8 mouse cellular contexts compared by ENCODE assay signal in the genomic region with DNA sequence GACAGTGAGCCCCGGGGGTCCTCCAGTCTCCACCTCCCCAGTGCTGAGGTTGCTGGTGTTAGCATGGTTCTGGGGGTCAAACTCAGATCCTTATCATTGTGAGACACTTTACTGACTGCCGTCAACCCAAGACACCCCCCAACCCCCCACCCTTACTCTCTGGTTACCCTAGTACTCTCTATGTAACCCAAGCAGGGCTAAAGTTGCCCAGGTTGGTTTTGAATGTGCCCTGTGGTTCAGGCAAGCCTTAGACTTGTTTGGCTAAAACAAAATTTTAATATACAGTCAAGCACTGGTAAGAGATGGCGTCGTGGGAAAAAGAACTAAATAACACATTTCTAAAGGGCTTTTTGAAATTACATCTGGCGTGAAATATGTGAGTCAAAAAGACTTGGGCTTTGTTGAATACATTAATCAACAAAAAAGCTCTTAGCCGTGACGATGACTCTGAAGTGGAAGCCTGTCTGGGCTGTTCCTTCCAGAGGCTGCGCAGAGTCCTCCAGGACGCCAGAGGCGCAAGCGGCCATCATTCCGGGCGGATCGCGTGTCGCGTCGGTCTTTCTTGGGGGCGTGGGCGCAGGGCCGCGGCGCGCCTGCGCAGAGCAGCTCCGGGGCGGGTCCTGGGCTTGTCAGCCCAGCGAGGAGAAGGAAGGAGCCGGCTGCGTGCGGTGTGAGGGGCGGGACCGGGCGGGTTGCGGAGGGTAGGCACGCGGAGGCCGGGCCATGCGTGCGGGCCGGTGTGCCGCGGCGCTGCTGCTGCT. TPM values are rescaled to one million over a fixed set of nuclear protein-coding genes. Genes with fewer than 3 reads are reported as not detected.
DNase-seq lines count a peak whose midpoint lies in the region; ATAC-seq and TF ChIP-seq lines count a peak whose summit lies in the region.

A gene (plus strand): TSS at position 590 of the 761 bp plus-strand sequence.

- peak; percentile 91 for ATAC-seq in heart, embryonic 15.5 days (replicated peaks; ENCODE audit: insufficient number of reproducible peaks, insufficient read depth, low FRiP score, low read depth)
- ATAC-seq in liver, embryonic 14.5 days (ENCODE audit: insufficient read depth), result peak; percentile 87
- ATAC-seq in neural tube, embryonic 11.5 days (ENCODE audit: insufficient read depth, low FRiP score, low TSS enrichment), result peak; percentile 96
- peak; percentile 94 for ATAC-seq in stomach, postnatal 0 days (ENCODE audit: low FRiP score, low TSS enrichment)

- H3K27me3 ChIP-seq in forebrain, embryonic 10.5 days (ENCODE audit: poor library complexity, severe bottlenecking), result no peaks in the 10 kb centered on the region; the same call in 1 of the 2 replicates
- H3K27me3 ChIP-seq in heart, embryonic 15.5 days, result no peaks in the 10 kb centered on the region
- no peaks in the 10 kb centered on the region for H3K27me3 ChIP-seq in liver, embryonic 14.5 days (ENCODE audit: control insufficient read depth, insufficient read depth, low read length)
- H3K27me3 ChIP-seq in neural tube, embryonic 11.5 days (ENCODE audit: control insufficient read depth, insufficient read depth, low read length), result no peaks in the 10 kb centered on the region
- H3K27me3 ChIP-seq in stomach, postnatal 0 days (ENCODE audit: control insufficient read depth, insufficient read depth, low read length), result no peaks in the 10 kb centered on the region

- H3K4me2 ChIP-seq in heart, embryonic 15.5 days, result peak within 1 kb of the TSS; percentile 84
- H3K4me2 ChIP-seq in liver, embryonic 14.5 days (ENCODE audit: low read depth), result peak within 1 kb of the TSS; percentile 92
- H3K4me2 ChIP-seq in neural tube, embryonic 11.5 days (ENCODE audit: low read depth), result peak within 1 kb of the TSS; percentile 64
- peak within 1 kb of the TSS; percentile 97 for H3K4me2 ChIP-seq in stomach, postnatal 0 days (replicated peaks; ENCODE audit: low read depth)

- peak; percentile 89 for TF ChIP-seq CTCF in liver, embryonic 14.5 days (IDR thresholded peaks at IDR 0.05; ENCODE audit: low read depth)
- peak; percentile 87 for TF ChIP-seq CTCF in stomach, postnatal 0 days (IDR thresholded peaks at IDR 0.05; ENCODE audit: low read depth)

- H3K36me3 ChIP-seq in forebrain, embryonic 10.5 days (replicated peaks), result peaks cover 11% of the 10 kb centered on the region
- no peaks in the 10 kb centered on the region for H3K36me3 ChIP-seq in heart, embryonic 15.5 days
- H3K36me3 ChIP-seq in liver, embryonic 14.5 days (replicated peaks; ENCODE audit: control insufficient read depth, insufficient read depth, low read depth), result peaks cover 4% of the 10 kb centered on the region; the same call in 1 of the 2 replicates
- peaks cover 2% of the 10 kb centered on the region for H3K36me3 ChIP-seq in neural tube, embryonic 11.5 days (ENCODE audit: control insufficient read depth, insufficient read depth, low read length)
- no peaks in the 10 kb centered on the region for H3K36me3 ChIP-seq in stomach, postnatal 0 days (ENCODE audit: control insufficient read depth, insufficient read depth, low read length)

- no peak for TF ChIP-seq EP300 in liver, embryonic 14.5 days (IDR thresholded peaks at IDR 0.05; ENCODE audit: low read depth)
- no peak for TF ChIP-seq EP300 in stomach, postnatal 0 days (optimal IDR thresholded peaks at IDR 0.05)

- WGBS in forebrain, embryonic 10.5 days, result 7% methylated on average over 44 of the region's 44 CpGs
- 5% methylated on average over 44 of the region's 44 CpGs for WGBS in heart, embryonic 15.5 days
- 5% methylated on average over 44 of the region's 44 CpGs for WGBS in liver, embryonic 14.5 days (ENCODE audit: insufficient replicate concordance)
- 6% methylated on average over 44 of the region's 44 CpGs for WGBS in neural tube, embryonic 11.5 days
- WGBS in stomach, postnatal 0 days, result 7% methylated on average over 30 of the region's 44 CpGs

- peaks cover 43% of the 10 kb centered on the region for H3K4me1 ChIP-seq in forebrain, embryonic 10.5 days
- peaks cover 16% of the 10 kb centered on the region for H3K4me1 ChIP-seq in heart, embryonic 15.5 days (replicated peaks)
- H3K4me1 ChIP-seq in liver, embryonic 14.5 days (replicated peaks; ENCODE audit: control insufficient read depth in 2 of 2, insufficient read depth in 2 of 2, low read length in 1 of 2), result peaks cover 19 to 41% of the 10 kb centered on the region in 2 experiments
- peaks cover 8% of the 10 kb centered on the region for H3K4me1 ChIP-seq in neural tube, embryonic 11.5 days (ENCODE audit: control insufficient read depth, insufficient read depth, low read length)
- peaks cover 6% of the 10 kb centered on the region; the same call in 1 of the 2 replicates for H3K4me1 ChIP-seq in stomach, postnatal 0 days (replicated peaks; ENCODE audit: control insufficient read depth, insufficient read depth)

- peak within 1 kb of the TSS; percentile 88 for H3K27ac ChIP-seq in forebrain, embryonic 10.5 days
- H3K27ac ChIP-seq in heart, embryonic 15.5 days, result no peak within 1 kb of the TSS
- no peak within 1 kb of the TSS for H3K27ac ChIP-seq in liver, embryonic 14.5 days
- H3K27ac ChIP-seq in neural tube, embryonic 11.5 days (ENCODE audit: low read depth, low read length), result no peak within 1 kb of the TSS
- H3K27ac ChIP-seq in stomach, postnatal 0 days (replicated peaks), result no peak within 1 kb of the TSS

- peak within 1 kb of the TSS; percentile 93 for H3K9ac ChIP-seq in heart, embryonic 15.5 days
- peak within 1 kb of the TSS; percentile 84 for H3K9ac ChIP-seq in liver, embryonic 14.5 days (replicated peaks)
- H3K9ac ChIP-seq in neural tube, embryonic 11.5 days (ENCODE audit: low read length), result peak within 1 kb of the TSS; percentile 66
- H3K9ac ChIP-seq in stomach, postnatal 0 days (ENCODE audit: low read length), result peak within 1 kb of the TSS; percentile 84

- peak within 1 kb of the TSS; percentile 80 for H3K4me3 ChIP-seq in forebrain, embryonic 10.5 days
- H3K4me3 ChIP-seq in heart, embryonic 15.5 days, result peak within 1 kb of the TSS; percentile 97
- H3K4me3 ChIP-seq in liver, embryonic 14.5 days (ENCODE audit: insufficient read depth in 1 of 2, low read depth in 2 of 2, low read length in 2 of 2), result peak within 1 kb of the TSS; percentile 75 to 85
- peak within 1 kb of the TSS; percentile 77 for H3K4me3 ChIP-seq in neural tube, embryonic 11.5 days (ENCODE audit: low read depth, low read length)
- peak within 1 kb of the TSS; percentile 86 for H3K4me3 ChIP-seq in stomach, postnatal 0 days (ENCODE audit: low read depth, low read length)

- H3K9me3 ChIP-seq in forebrain, embryonic 10.5 days, result no peaks in the 10 kb centered on the region
- no peaks in the 10 kb centered on the region for H3K9me3 ChIP-seq in heart, embryonic 15.5 days (replicated peaks)
- H3K9me3 ChIP-seq in liver, embryonic 14.5 days (ENCODE audit: control insufficient read depth, low read length), result no peaks in the 10 kb centered on the region
- H3K9me3 ChIP-seq in neural tube, embryonic 11.5 days (ENCODE audit: control insufficient read depth, low read length), result no peaks in the 10 kb centered on the region
- H3K9me3 ChIP-seq in stomach, postnatal 0 days (ENCODE audit: control insufficient read depth, low read length), result no peaks in the 10 kb centered on the region

- DNase-seq in CD8-positive naive resting alpha-beta T cell, adult 2 months (ENCODE audit: low read depth in 2 of 2, low spot score in 2 of 2), result peak; percentile 99 to 100
- peak; percentile 95 for DNase-seq in c-Kit-positive CD71-negative TER-119-negative erythroid progenitor cells, embryonic 14.5 days (ENCODE audit: low read depth)
- DNase-seq in forebrain, embryonic 10.5 days (ENCODE audit: extremely low spot score, low spot score), result peak; percentile 97
- peak; percentile 97 for DNase-seq in kidney, postnatal 25 days
- DNase-seq in liver, embryonic 14.5 days (ENCODE audit: low read depth in 3 of 3, low spot score in 3 of 3), result peak; percentile 90 to 91 (median 91)
- peak; percentile 98 for DNase-seq in neural tube, embryonic 11.5 days (ENCODE audit: low spot score)
- DNase-seq in stomach, postnatal 0 days (ENCODE audit: low spot score), result peak; percentile 99

RNA-seq across cellular contexts. Expression of the gene that starts here (rescaled TPM):
- 33.7 and 33.8 TPM in 2 replicates for polyA plus RNA-seq in forebrain, embryonic 10.5 days (2016; fragmentation: Nextera tagmentation; extraction: Ambion mirVana)
- polyA plus RNA-seq in heart, embryonic 15.5 days (2015; fragmentation: Nextera tagmentation; extraction: Ambion mirVana), result 30.8 and 37.9 TPM in 2 replicates
- polyA plus RNA-seq in liver, embryonic 14.5 days (2012; rRNA removed), result 13.6 and 17.0 TPM in 2 replicates
- polyA plus RNA-seq in liver, embryonic 14.5 days (2014; fragmentation: Nextera tagmentation; extraction: Ambion mirVana), result 12.9 and 14.9 TPM in 2 replicates
- polyA plus RNA-seq in neural tube, embryonic 11.5 days (2014; fragmentation: Nextera tagmentation; extraction: Ambion mirVana), result 18.0 and 19.2 TPM in 2 replicates
- 19.3 and 20.3 TPM in 2 replicates for polyA plus RNA-seq in stomach, postnatal 0 days (2015; fragmentation: Nextera tagmentation; extraction: Ambion mirVana)
